Mouse (Mus musculus): Measurements from ENCODE around the gene Lrp1.
A peak's percentile ranks its signal among the peaks of the same experiment; 100 is the strongest.

Lrp1 gene

GRCm38 (mm10) chr10:127592850-127593249 lies 28.1 kb downstream of the Lrp1 start:
- DNase-seq (ENCODE audit: low read depth, low spot score): no peak

GRCm38 (mm10) chr10:127592423-127592822 lies 28.5 kb downstream of the Lrp1 start:
- peak; percentile 45 for DNase-seq (ENCODE audit: low read depth, low spot score)

GRCm38 (mm10) chr10:127591514-127591913 lies 29.4 kb downstream of the Lrp1 start:
- peak; percentile 26 for DNase-seq (ENCODE audit: low read depth, low spot score)

GRCm38 (mm10) chr10:127590831-127591451 lies 30.0 kb downstream of the Lrp1 start:
- peak; percentile 54 for DNase-seq (ENCODE audit: low read depth, low spot score)

GRCm38 (mm10) chr10:127590256-127590655 lies 30.7 kb downstream of the Lrp1 start:
- DNase-seq (ENCODE audit: low read depth, low spot score): peak; percentile 36

GRCm38 (mm10) chr10:127587776-127588175 lies 33.2 kb downstream of the Lrp1 start:
- DNase-seq (ENCODE audit: low read depth, low spot score): peak; percentile 30

- DNase-seq (ENCODE audit: low read depth, low spot score): no peak
Measured at GRCm38 (mm10) chr10:127586209-127586608, 34.7 kb downstream of the Lrp1 start.

GRCm38 (mm10) chr10:127585598-127585997 lies 35.4 kb downstream of the Lrp1 start:
- no peak for DNase-seq (ENCODE audit: low read depth, low spot score)

GRCm38 (mm10) chr10:127583649-127584048 lies 37.3 kb downstream of the Lrp1 start:
- peak; percentile 53 for DNase-seq (ENCODE audit: low read depth, low spot score)

- DNase-seq (ENCODE audit: low read depth, low spot score): no peak
Measured at GRCm38 (mm10) chr10:127581291-127581690, 39.7 kb downstream of the Lrp1 start.

- DNase-seq (ENCODE audit: low read depth, low spot score): peak; percentile 39
Measured at GRCm38 (mm10) chr10:127577982-127578381, 43.0 kb downstream of the Lrp1 start.

GRCm38 (mm10) chr10:127577156-127577555 lies 43.8 kb downstream of the Lrp1 start:
- no peak for DNase-seq (ENCODE audit: low read depth, low spot score)

- DNase-seq (ENCODE audit: low read depth, low spot score): peak; percentile 85
Measured at GRCm38 (mm10) chr10:127576381-127576961, 44.5 kb downstream of the Lrp1 start.

- DNase-seq (ENCODE audit: low read depth, low spot score): no peak
Measured at GRCm38 (mm10) chr10:127575741-127576140, 45.2 kb downstream of the Lrp1 start.

- no peak for DNase-seq (ENCODE audit: low read depth, low spot score)
Measured at GRCm38 (mm10) chr10:127572281-127572680, 48.7 kb downstream of the Lrp1 start.

GRCm38 (mm10) chr10:127570937-127571641 lies 49.9 kb downstream of the Lrp1 start:
- DNase-seq (ENCODE audit: low read depth, low spot score): no peak

GRCm38 (mm10) chr10:127570384-127570783 lies 50.6 kb downstream of the Lrp1 start:
- DNase-seq (ENCODE audit: low read depth, low spot score): no peak

GRCm38 (mm10) chr10:127569450-127569849 lies 51.5 kb downstream of the Lrp1 start:
- peak; percentile 80 for DNase-seq (ENCODE audit: low read depth, low spot score)

GRCm38 (mm10) chr10:127566553-127567326 lies 54.2 kb downstream of the Lrp1 start:
- peak; percentile 59 for DNase-seq (ENCODE audit: low read depth, low spot score)

- DNase-seq (ENCODE audit: low read depth, low spot score): peak; percentile 75
Measured at GRCm38 (mm10) chr10:127564301-127564700, 56.6 kb downstream of the Lrp1 start.

GRCm38 (mm10) chr10:127563840-127564239 lies 57.1 kb downstream of the Lrp1 start:
- no peak for DNase-seq (ENCODE audit: low read depth, low spot score)

- no peak for DNase-seq (ENCODE audit: low read depth, low spot score)
Measured at GRCm38 (mm10) chr10:127561145-127561544, 59.8 kb downstream of the Lrp1 start.

Data from brain, adult 2 months (tissue).